Mouse (Mus musculus) common myeloid progenitor, adult 5-6 weeks (primary cell): Measurements from ENCODE around the gene Ahnak. TPM values are rescaled to one million over a fixed set of nuclear protein-coding genes. Genes with fewer than 3 reads are reported as not detected.
"Not testable (repeated sequence)": the region's sequence is repeated elsewhere in the genome, so short reads cannot be mapped to it uniquely, and the experiment has no call there.

Experiments
- ATAC-seq: replicated peaks from 2 replicates; pipeline ENCODE4 v1.8.0; 2016; ENCODE audit warnings: low read depth, mild to moderate bottlenecking, moderate TSS enrichment, inconsistent platforms; ENCODE audit not compliant: poor library complexity, severe bottlenecking
- total RNA-seq: library from RNA; stranded (forward); fragments of 200-1000, 187-1606 nt; gene quantifications from 2 replicates; pipeline ENCODE4 v1.2.3, GENCODE M21; 2017

The Ahnak gene
- total RNA-seq, 1 experiment from 2014 or later: 14.1 TPM

DNA sequence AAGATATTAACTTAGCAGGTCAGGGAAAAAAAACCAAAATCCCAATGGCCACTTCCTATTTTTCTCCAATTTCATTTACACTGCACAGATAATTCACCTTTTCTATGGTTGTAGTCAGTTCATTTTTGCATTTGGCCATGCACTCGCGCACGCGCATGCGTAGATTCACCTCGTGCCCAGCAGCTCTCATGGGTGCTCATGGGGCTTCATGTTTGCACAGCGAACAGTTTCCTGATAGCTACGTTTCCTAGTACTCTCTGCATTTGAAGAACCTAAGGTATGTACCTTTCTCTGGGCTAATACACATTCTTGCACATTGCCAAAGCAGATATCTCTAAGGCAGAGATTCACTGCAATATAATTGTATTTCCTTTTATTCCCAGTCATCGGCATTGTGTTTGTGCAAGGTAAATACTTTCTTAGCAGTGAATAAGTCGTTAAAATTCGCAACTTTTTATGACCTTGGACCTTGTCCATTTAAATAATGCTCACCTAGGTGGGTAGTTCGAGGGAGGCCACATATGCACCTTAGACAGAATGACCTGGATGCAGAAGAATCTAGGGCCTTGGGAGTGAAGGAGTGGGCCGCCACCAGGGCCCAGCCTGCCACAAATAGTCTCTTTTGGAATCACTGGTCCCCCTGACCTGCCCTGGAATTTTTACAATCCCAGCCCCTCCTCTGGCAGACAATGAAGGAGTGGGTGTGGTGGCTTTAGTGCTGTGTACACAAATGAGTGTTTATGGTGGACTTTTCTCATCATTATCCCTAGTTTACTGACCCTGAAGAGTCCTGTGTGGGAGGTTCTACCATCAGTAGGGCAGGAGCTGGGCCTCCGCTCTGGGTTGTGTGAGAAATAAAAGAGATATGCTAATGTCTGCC is 92.5 kb downstream of the Ahnak start:
- no peak for ATAC-seq

DNA sequence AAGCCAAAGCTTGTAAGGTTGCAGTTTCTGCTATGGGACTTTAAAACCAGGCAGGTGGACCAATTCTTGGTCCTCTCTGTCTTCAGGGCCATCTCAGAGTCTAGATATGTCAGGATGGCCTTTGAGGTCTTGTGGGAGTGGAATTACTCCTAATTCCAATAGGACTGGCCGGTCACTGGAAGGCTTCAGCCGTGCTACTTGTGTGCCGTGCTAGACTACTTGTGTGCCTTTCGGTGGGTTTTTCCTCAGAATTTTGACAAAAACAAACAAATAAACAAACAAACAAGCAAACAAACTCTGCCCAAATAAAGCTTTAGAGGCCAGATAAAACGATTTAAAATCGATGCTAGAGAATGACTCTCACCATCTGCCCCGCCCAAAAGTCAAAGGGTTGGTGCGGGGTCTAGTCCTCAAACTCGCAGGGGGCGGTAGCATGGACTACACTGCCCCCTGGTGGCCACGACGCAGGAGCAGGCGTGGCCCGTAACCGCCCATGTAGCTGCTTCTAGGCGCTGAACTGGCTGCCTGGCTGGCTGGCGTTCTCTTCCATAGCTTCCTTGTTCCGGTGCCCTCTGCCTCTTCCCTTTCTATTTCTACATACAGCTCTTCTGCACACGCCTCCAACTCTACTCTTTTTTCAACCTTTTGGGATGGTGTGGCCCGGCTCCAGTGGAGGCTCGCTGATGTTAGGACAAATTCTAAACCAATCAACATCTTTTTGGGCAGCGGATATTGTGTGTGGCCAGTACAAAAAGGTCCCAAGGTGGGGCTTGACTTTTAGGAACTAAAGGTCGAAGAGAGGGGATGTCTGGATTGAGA is 93.3 kb downstream of the Ahnak start:
- peak; percentile 99 for ATAC-seq

DNA sequence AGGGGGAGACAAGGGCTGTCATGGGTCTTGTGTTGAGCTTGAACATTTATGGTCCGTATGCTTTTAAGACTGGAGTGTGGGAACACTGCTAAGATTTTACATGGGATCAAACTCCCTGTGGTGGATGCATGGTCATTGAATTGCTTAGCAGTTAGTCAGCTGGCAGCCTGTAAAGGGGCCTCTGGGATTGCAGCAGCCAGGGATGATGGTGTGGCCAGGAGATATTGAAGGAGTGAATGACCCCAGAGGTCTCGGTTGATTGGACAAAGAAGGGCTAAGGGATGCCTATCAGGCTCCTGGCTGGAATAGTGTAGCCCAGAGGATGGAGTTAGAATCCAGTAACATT is 93.9 kb downstream of the Ahnak start:
- no peak for ATAC-seq

DNA sequence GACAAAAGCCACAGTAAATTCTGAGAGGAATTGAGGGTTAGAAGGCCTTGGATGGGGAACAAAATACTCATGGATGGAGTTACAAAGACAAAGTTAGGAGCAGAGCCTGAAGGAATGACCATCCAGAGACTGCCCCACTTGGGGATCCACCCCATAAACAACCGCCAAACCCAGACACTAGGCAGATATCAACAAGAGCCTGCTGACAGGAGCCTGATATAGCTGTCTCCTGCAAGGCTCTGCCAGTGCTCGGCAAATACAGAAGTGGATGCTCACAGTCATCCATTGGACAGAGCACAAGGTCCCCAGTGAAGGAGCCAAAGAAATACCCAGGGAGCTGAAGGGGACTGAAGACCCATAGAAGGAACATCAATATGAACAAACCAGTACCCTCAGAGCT is 94.8 kb downstream of the Ahnak start:
- not testable (repeated sequence) for ATAC-seq

DNA sequence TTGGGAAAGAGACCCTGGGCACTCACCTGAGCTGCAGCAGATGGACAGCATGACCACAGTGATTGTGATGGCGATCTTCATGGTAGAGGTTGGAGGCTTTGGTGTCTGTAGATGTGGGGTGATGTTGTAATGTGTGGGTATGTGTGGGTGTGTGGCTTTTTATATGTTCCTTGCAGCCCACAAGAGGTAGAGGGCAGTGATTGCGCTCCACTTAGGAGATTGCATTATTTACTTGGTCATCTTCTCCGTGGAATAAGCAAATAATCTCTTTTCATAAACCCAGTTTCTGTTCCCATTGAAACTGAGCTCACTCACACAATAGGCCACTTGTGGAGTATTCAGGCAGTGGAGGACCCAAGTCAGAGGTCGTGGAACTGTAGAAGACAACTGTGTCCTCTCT is 98.7 kb downstream of the Ahnak start, which contains the start of gene Scgb1a1:
Gene Scgb1a1, minus strand, starts transcription at position 138 of the 400 bp plus-strand sequence.
- ATAC-seq: no peak

DNA sequence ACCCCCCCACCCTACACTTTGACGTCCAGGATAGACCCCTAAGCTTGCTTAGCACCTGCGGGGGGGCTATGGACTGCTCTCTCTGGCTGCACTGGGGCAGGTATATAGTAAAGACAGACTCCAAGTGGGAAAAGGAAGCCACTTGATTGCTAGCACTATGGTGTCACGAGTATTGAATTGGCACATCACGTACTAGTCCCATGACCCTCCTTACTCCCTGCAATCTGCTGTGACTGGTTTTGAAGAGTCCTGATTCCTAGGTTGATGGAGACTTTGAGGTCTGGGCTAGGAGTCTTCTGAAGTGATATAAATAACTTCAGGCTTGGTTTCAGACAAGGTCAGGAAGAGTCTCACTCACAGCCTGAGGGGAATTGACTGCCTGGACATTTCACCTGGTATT is 101.1 kb downstream of the Ahnak start:
- no peak for ATAC-seq

DNA sequence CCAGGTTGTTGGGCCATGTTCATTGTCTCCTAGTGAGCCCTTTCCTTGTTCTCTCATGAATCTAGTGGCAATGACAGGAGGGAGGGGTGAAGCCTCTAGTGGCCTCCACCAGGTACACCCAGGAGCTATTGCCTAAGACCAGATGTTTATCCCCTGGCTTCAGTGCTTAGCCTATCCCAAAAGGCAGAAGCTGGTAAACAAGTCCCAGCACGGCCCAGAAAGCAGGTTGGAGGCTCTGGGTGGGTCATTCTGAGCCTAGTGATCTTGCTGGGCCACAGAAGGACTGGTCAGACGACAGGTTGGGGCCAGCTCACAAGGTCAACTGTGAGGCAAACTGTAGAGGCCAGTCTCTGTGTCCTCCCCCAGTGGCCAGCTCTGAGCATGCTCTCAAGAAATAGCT is 101.6 kb downstream of the Ahnak start:
- ATAC-seq: no peak

DNA sequence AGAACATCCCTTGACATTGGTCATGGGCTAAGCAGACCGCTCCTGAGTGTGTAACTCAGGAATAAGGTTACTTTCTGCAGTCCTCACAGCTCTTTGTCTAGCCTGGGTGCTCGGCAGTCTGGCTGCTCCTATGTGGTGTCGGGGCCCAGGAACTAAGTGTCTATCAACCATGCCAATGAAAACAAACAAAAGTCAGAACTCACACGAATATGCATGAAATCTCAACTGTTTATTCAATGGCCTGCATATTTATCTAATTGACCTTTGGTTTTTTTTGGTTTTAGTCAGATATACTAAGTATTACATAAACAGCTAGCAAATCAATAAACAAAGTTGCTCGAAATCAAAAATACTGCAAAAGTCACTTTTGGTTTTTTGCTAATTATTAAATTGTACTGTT is 106.0 kb downstream of the Ahnak start:
- ATAC-seq: no peak

DNA sequence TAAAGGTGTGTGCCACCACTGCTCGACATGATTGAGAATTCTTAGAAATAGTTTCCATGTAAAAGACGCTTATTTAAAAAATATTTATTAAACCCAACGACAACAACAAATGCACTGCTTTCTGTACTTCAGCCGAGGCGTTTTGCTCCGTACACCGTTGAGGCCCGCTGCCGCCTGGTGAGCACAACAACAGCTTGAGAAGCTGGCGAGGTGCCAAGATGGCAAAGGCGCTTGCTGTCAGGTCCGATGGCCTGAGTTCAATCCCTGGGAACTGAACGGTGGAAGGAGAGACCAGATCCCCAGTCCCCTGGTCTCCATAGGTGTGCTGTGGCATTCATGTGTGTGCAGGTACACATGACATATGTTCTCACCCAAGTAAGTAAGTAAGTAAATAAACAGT is 108.4 kb downstream of the Ahnak start:
- ATAC-seq: no peak

DNA sequence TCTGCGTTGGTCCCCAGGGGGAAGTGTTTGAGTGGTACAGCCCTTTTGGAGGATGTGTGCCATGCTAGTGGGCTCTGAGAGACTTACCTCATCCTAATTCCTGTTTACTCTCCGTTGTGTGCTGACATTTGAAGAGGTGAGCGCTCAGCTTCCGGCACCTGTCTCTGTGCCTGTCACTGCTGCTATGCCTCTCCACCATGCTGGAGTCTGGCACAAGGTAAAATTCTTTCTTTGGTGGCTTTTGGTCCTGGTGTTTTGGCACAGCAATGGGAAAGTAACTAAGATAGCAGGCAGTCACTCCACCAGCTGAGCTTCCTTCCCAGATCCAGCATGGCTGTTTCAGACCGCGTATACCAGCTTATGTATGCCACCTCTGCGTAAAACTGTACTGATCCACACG is 110.7 kb downstream of the Ahnak start:
- ATAC-seq: no peak

DNA sequence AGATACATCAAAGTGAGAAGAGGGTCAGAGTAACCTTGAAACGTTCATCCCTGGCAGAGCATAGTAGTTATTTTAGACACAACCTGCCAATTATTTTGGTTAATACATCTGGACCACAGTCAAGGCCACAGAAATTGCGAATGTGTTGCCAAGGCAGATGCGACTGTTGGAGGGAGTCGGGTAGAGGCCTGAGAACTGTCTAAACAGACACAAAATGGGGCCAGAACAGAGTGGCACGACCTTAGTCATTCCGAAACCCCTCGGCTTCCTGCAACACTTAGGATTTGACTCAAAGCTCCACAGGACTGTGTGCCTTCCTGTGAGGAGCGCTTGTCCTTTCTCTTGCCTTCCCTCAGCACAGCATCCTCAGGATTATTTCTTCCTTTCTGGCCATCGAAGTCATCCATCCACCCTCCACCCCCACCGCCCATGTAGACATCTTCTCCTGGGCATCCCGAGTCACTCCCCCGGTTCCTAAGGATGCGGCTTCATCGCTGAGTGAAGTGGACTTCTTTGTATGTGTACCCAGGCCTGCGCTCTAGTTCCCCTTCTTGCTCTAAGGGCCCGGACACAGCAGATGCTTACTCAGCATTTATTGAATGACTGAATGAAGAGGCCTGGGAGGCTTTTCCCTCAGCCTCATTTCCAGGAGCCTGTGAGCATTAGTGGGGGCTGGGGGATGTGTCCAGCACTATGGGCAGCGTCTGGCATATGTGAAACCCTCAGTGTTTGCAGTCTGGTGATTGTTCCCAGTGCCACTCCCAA is 111.4 kb downstream of the Ahnak start:
- ATAC-seq: no peak

DNA sequence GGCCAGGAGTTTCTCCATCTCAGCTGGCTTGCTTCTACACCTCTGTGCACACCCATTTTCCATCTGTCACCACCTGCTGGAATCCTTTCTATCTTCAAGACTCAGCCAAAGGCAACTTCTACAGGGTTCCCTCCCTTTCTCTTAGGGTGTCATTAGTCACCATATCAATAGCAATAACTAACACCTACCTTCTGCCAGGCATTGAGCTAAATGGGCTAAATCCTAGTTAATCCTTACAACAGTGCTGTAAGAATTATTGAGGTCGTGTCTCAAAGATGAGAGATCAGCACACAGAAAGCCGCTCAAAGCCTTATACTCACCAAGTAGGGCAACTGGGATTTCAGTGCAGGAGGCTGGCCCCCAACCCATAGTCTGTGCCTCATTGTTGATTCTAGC is 112.0 kb downstream of the Ahnak start:
- no peak for ATAC-seq

DNA sequence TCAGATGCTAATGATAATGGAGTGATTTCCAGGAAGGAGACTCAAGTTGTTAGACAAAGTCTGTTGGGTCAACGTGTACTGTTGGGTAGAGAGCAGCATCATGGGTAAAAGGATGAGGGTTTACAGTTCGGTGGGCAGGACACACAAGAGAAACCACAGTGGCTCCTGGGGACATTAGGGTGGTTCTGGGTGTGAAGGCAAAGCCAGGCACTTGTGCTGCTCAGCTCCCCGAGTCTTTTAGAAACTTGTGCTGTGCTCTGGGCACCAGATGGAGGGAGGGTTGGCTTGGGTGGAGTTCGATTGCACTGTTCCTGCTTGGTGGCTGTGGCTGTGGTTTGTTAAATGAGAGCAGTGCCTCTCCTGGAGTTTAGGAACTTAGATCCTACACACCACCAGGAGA is 114.9 kb downstream of the Ahnak start:
- no peak for ATAC-seq

DNA sequence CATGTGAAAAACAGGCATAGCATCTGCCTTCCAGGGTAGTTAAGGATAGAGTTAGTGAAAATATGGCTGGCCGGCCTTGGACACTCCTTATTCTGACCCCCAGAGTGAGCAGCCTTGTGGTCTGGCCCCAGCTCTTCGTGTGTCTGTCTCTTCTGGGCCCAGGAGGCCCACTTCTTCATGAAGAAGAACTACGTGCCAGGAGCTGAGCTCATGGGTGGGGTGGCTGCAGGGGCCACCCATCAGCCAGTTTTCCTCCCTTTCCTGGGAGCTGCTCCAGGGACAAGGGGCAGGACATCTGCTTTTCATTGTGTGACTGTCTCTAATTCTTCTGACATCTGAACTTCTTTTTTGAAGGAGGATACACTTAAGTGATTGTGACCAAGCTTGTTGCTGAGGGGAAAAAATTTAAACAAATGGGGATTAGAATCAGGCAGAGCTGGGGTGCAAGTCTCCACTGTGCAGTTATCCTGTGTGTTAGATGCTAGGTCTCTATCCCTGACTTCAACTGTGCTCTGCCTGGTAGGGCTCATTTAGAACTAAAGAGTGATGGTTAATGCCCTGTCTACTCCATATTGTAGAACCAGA is 116.1 kb downstream of the Ahnak start:
- ATAC-seq: no peak

DNA sequence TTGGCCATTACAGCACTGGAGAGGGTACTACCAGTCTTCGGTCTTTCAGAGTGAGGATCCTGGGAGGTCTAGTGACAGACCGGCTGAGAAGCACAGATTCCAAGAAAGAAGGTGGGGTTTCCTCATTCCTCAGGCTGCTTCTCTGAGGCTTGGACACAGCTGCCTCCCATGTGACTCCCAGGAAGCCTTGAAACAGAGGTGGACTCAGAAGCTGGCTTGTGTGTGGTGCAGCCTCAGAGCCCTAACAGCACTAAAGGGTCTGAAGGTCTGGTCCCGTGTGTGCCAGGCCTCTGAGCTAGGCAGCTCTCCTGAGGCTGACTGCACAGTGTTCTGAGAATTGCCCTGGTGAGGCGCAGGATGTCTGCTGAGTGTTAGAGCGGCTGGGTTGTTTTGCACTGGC is 117.0 kb downstream of the Ahnak start:
- ATAC-seq: no peak

DNA sequence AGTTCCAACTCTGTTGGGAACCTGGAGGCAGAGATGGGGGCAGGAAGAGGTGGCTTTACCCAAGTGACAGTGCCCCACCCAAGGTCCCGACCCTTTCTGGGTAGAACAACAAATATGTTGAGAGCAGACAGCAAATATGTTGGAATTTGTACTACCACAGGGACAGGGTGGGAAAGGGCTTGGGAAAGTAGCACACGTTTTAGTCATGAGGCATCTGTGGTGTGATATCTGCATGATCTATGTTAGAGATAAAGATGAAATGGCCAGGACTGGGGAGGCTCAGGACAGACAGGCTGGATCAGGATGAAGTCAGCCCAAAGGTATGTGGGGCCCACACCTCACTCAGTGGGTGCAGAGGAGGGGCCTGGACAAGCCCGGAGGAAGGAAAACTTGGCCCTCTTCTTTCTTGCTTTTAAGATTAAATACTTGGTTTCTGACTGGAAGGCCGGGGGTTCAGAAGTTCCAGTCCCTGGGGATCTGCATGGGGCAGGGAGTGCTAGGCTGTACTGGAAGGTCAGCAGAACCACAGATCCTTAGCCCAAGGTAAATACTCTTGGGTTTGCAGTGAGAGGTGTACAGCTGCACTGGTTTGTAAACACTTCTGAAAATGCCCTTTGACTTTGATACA is 117.8 kb downstream of the Ahnak start:
- ATAC-seq: no peak

DNA sequence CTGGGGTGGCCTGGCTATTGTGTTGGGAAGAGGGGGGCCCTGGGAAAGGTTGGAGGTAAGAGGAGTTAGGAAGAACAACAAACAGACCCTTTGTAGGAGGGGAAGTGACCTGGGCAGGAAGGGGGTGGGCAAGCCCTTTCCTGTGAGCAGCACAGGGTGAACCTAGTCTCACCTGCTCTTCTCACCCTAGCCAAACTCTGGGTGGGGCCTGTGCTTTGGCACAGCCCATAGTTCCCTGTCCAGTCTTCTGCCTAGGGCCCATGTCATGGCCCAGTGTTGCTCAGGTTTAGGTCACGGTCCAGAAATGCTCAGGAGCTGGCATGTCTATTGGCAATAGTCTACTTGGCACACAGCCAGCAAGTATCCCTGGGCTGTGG is 118.3 kb downstream of the Ahnak start:
- ATAC-seq: no peak

DNA sequence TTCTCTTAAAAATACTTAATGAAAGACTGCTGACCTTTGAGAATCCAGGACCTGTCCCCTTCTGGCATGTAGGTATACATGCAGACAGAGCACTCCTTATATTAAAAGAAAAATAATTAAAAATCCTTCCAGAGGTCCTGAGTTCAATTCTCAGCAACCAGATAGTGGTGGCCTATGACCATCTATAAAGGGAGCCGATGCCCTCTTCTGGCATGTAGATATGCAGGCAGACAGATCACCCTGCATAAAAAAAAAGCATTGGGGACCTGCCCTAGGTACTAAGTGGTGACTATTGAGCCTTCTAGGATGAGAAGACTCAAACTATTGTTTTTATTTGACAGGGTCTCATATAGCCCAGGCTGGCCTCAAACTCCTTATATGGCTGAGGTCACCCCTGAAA is 119.5 kb downstream of the Ahnak start:
- ATAC-seq: no peak

DNA sequence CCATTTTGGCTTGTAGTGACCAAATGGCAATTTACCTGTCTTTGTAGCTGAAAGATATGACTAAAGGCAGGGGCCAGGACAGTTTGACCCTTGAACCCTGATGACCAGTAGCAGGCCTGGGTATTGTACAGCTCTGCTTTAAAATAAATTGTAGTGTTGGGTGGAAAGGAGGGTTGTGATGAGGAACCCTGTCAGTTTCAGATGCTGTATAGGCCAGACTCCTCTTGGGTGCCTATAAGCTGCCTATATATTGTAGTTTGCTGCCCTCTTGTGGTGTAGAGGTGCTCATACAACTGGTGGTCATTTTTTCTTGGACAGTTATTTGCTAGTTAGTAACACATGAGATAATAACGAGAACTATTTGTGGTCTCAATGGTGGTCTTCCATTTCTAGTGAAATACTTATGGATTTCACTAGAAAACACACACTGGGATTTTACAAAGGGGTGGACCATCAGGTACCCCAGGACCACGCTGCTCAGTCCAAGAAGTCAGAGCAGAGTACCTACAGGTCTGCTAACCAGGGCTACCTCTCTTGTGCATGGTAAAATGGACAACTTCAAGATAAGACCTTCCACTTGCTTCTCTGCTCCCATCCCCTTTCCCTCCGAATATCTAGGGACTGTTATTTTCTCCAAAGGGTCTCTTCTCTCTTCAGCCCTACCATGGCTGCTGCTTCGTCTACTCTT is 121.2 kb downstream of the Ahnak start:
- peak; percentile 85 for ATAC-seq
